Mouse (Mus musculus) midbrain, embryonic 12.5 days (tissue): ENCODE data around the gene Anapc2. TPM values are rescaled to one million over a fixed set of nuclear protein-coding genes. Genes with fewer than 3 reads are reported as not detected.
A peak's percentile ranks its signal among the peaks of the same experiment; 100 is the strongest.

Source experiments
- ATAC-seq: fragments of 200-750 bp; cut with Nextera tagmentation; 2 replicates; pipeline ENCODE4 v1.8.0; 2017; ENCODE audit warnings: low read depth, moderate TSS enrichment, moderate library complexity; ENCODE audit not compliant: low FRiP score
- H3K27ac ChIP-seq: fragments of 300-500 bp; sonication (generic); replicated peaks from 2 replicates; pipeline ENCODE4 v1.5.1; 2016; ENCODE audit warnings: mild to moderate bottlenecking
- H3K27me3 ChIP-seq: fragments of 300-500 bp; sonication (generic); 2 replicates; pipeline ENCODE4 v1.6.1; 2016; ENCODE audit warnings: mild to moderate bottlenecking
- H3K36me3 ChIP-seq: fragments of 300-500 bp; sonication (generic); 2 replicates; pipeline ENCODE4 v1.6.1; 2016
- H3K4me1 ChIP-seq: fragments of 300-500 bp; sonication (generic); 2 replicates; pipeline ENCODE4 v1.6.1; 2016
- H3K4me2 ChIP-seq: fragments of 300-500 bp; sonication (generic); replicated peaks from 2 replicates; pipeline ENCODE4 v1.6.1; 2016; ENCODE audit warnings: mild to moderate bottlenecking, moderate library complexity
- H3K4me3 ChIP-seq: fragments of 300-500 bp; sonication (generic); 2 replicates; pipeline ENCODE4 v1.5.1; 2016; ENCODE audit warnings: mild to moderate bottlenecking
- H3K9ac ChIP-seq: fragments of 300-500 bp; sonication (generic); replicated peaks from 2 replicates; pipeline ENCODE4 v1.6.1; 2016; ENCODE audit warnings: mild to moderate bottlenecking, moderate library complexity
- H3K9me3 ChIP-seq: fragments of 300-500 bp; sonication (generic); 2 replicates; pipeline ENCODE4 v1.6.1; 2016; ENCODE audit warnings: mild to moderate bottlenecking
- WGBS: fragments of 180-500 bp; shearing (Covaris S2); methylation state at CpG from one replicate; pipeline ENCODE4 v1.1.7; 2016; 5-methylcytosine and 5-hydroxymethylcytosine counted together
- polyA plus RNA-seq: library from polyadenylated mRNA; unstranded; fragments of >200 nt; fragmentation: Nextera tagmentation; extraction: Ambion mirVana; gene quantifications from 2 replicates; pipeline ENCODE4 v1.2.1, GENCODE M21; 2016

The Anapc2 gene
- 143 and 144 TPM in 2 replicates for polyA plus RNA-seq

DNA sequence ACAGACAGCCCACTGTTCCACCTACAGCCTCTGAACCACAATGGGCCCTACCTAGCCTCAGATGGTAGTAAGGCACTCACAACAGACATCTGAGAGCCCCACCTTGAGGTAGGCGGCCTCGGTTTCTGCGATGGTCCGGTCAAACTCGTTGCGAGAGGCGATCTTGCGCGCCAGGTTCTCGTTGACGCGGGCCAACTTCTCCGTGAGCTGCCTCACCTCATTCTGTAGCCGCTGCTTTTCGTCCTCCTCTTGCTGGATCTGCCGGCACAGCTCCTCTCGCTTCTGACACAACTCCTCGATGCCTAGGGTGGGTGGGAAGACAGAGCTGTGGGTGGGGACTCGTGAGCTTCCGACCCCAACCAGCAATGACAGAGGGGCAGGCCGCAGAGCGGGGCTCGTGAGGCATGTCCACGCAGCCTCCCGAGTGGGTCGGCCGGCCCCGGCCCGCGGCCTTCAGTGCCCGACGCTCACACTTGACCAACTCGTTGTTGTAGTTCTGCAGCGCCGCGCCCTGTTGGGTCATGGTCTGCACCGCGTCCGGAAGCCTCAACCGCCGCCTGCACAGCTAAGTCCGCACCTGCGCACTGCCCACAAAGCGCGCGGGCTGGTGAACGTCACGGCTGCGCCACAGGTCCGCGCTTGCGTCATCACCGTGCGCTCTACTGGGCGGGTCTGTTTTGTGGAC, at the start of gene Anapc2, which contains the start of gene Ssna1:
TSS of gene Anapc2 (plus strand) at position 652 of the 685 bp plus-strand sequence.
TSS of gene Ssna1 (minus strand) at position 612 of the 685 bp plus-strand sequence.
- peak within 1 kb of the TSS; percentile 84 for H3K9ac ChIP-seq
- under 1% methylated on average over 55 of the region's 55 CpGs for WGBS
- H3K9me3 ChIP-seq: no peaks in the 10 kb centered on the region
- H3K4me2 ChIP-seq: peak within 1 kb of the TSS; percentile 95
- no peaks in the 10 kb centered on the region for H3K27me3 ChIP-seq
- peaks cover 54% of the 10 kb centered on the region for H3K36me3 ChIP-seq
- ATAC-seq: peak; percentile 97
- peak within 1 kb of the TSS; percentile 78 for H3K27ac ChIP-seq
- H3K4me1 ChIP-seq: peaks cover 33% of the 10 kb centered on the region
- peak within 1 kb of the TSS; percentile 93 for H3K4me3 ChIP-seq

DNA sequence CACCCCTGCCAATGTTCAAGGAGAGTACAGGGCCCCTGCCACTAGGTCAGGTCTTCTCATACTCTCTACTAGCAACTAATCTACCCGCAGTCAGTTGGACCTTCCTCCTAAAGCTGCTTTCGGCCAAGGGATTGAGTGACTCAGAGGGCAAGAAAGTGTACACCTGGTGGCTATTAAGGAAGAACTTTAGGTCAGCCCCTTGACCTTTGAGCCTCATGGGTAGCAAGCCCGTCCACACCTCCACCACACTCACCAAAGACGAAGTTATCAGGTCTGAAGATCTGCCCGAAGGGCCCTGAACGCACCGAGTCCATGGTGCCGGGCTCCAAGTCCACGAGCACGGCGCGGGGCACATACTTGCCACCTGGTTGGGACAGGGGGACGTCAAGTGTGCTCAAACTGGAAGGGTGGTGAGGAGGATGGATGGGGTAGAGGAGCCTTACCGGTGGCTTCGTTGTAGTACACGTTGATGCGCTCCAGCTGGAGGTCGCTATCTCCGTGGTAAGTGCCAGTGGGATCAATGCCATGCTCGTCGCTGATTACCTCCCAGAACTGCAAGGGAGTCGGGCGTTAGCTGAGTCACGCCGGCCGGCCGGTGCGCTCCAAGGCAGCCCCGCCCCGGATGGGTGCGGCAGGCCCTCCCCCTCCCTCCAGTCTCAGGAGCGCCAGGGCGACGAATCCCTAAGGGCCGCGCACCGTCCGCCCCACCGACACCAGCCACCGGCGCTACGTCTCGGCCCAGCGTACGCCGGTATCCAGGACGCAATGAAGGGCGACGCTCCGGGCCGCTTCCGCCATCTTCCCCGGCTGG, 48.4 kb upstream of the Anapc2 start:
- Histone ChIP-seq H3K27me3 (no peaks in the 10 kb centered on the region), H3K4me3 (peak overlapping the region; percentile 72), H3K4me2 (peak overlapping the region; percentile 96), H3K27ac (peak overlapping the region; percentile 89), H3K36me3 (peaks cover 12% of the 10 kb centered on the region), H3K9ac (peak overlapping the region; percentile 81), H3K9me3 (no peaks in the 10 kb centered on the region), H3K4me1 (peaks cover 20% of the 10 kb centered on the region)
- WGBS: 2% methylated on average over 52 of the region's 53 CpGs
- peak; percentile 14 for ATAC-seq

GRCm38 (mm10) chr2:25224492-25224765, 47.8 kb upstream of the Anapc2 start, which contains the start of gene Tubb4b:
Gene Tubb4b, minus strand, starts transcription at chr2:25224702.
- ATAC-seq: no peak
- under 1% methylated on average over 17 of the region's 17 CpGs for WGBS

DNA sequence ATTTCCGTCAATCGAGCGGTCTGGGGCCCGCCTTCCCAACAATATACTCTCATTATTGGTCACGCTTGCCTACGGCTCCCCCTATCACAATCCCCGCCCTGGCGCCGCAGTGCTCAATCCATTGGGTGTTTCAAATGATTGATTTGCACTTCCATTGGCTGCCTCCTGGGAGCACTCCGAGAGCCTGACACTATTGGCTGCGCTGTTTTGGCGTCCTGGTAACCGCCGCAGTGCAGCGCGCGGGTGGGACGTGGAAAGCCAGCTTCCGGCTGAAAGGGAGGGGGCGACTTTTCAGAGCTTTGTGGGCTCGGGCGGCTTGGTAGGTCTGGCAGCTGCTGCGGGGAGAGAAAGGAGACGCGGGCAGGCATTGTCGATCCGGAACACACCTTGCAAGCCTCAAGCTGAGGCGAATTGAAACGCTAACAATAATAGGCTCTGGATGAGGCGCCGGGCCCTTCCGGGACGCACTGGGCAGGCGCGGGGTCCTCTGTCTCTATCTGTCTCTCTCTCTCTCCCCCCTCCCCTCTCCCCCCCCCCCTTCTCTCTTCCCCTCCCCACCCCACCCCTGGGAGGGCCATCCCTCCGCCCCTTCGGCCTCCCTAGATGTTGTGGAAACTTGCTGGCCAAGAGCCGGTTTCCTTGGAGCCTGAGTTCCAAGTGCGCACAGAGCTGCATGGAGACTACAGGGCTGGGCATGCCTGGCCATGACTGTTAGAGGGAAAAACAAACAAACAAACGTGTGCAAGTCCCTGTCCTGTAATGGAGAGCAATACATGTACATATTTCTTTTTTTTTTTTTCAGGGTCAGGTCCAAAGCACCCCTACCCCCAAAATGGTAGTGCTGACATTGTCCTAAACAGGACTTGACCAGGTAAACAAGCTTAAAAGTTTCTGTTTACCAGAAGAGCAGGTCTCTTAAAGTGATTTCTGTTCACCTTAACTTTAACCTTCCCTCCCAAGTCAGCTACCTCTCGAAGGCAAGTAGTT, 47.2 kb upstream of the Anapc2 start:
- Histone ChIP-seq H3K27ac (peak overlapping the region; percentile 97), H3K9ac (peak overlapping the region; percentile 60), H3K9me3 (no peaks in the 10 kb centered on the region), H3K4me1 (peaks cover 22% of the 10 kb centered on the region), H3K4me2 (peak overlapping the region; percentile 52), H3K36me3 (peaks cover 12% of the 10 kb centered on the region), H3K27me3 (peaks cover 11% of the 10 kb centered on the region), H3K4me3 (peak overlapping the region; percentile 72)
- peak; percentile 97 for ATAC-seq
- WGBS: 2% methylated on average over 39 of the region's 41 CpGs

More at GRCm38 (mm10) chr2:25224492-25224765, 47.8 kb upstream of the Anapc2 start, which contains the start of gene Tubb4b:
- peaks cover 22% of the 10 kb centered on the region for H3K4me1 ChIP-seq
- peak within 1 kb of the TSS; percentile 81 for H3K9ac ChIP-seq
- H3K36me3 ChIP-seq: peaks cover 12% of the 10 kb centered on the region
- peaks cover 5% of the 10 kb centered on the region; the same call in 1 of the 2 replicates for H3K27me3 ChIP-seq
- H3K4me2 ChIP-seq: peak within 1 kb of the TSS; percentile 96
- H3K9me3 ChIP-seq: no peaks in the 10 kb centered on the region
- H3K4me3 ChIP-seq: peak within 1 kb of the TSS; percentile 72
- H3K27ac ChIP-seq: peak within 1 kb of the TSS; percentile 97

- peak overlapping the region; percentile 97 for H3K27ac ChIP-seq
- ATAC-seq: no peak
- peak overlapping the region; percentile 52 for H3K4me2 ChIP-seq
- peaks cover 18% of the 10 kb centered on the region for H3K27me3 ChIP-seq
- H3K9ac ChIP-seq: peak overlapping the region; percentile 60; the same call in 1 of the 2 replicates
- WGBS: 74% methylated on average over 8 of the region's 8 CpGs
- H3K4me1 ChIP-seq: peaks cover 22% of the 10 kb centered on the region
- peaks cover 12% of the 10 kb centered on the region for H3K36me3 ChIP-seq
- H3K4me3 ChIP-seq: peak overlapping the region; percentile 72
- H3K9me3 ChIP-seq: no peaks in the 10 kb centered on the region
Observed at GRCm38 (mm10) chr2:25225811-25226379, 46.4 kb upstream of the Anapc2 start.

DNA sequence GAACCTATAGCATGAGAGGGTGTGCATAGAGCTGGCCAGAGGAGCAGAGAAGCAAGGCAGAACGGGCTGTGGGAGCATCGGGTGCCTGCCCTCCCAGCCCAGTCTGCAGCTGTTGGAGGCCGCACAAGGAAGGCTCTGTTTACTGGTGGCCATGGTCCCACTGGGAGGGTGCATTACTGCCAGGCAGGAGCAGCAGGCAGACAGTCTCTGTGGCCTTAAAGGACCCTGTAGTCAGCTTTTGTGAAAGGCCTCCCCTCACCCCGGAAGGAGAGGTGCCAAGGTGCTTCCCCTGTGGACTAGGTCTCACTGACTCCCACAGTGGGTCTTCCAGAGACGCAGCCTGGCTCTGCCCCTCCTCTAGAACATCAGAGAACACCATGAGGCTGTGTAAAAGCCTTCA, 45.4 kb upstream of the Anapc2 start:
- H3K4me1 ChIP-seq: peaks cover 22% of the 10 kb centered on the region
- no peak for ATAC-seq
- WGBS: 86% methylated on average over 5 of the region's 5 CpGs
- H3K27ac ChIP-seq: no peak overlapping the region
- H3K4me3 ChIP-seq: no peak overlapping the region
- H3K27me3 ChIP-seq: peaks cover 18% of the 10 kb centered on the region
- peaks cover 2% of the 10 kb centered on the region for H3K36me3 ChIP-seq
- H3K9me3 ChIP-seq: no peaks in the 10 kb centered on the region
- H3K4me2 ChIP-seq: no peak overlapping the region
- no peak overlapping the region for H3K9ac ChIP-seq

- WGBS: 88% methylated on average over 4 of the region's 4 CpGs
- ATAC-seq: no peak
Observed at GRCm38 (mm10) chr2:25227406-25227805, 44.9 kb upstream of the Anapc2 start.

DNA sequence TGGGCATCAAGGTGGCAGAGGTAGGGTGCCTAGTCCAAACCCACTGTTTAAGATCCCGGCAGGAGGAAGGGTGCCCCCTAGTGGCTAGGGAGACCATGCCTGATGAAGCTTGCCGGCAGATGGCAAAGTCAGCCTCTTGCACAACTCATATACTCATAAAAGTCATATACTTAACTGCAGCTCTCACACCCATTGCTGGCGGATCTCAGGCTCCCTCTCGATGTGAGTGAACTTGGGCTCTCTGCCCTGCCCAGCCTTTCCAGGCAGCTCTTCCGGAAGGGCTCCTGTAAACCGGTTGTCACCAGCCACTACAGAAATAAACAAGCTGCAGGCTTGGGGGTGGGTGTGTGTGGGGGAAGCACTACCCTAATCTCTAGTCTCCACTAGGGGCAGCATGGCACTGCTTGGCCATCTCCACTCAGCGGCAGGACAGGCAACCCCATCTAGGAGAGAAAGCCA, 43.8 kb upstream of the Anapc2 start:
- Histone ChIP-seq H3K4me3 (peak overlapping the region; percentile 6; the same call in 1 of the 2 replicates), H3K27me3 (peaks cover 21% of the 10 kb centered on the region), H3K27ac (peak overlapping the region; percentile 44; the same call in 1 of the 2 replicates), H3K36me3 (no peaks in the 10 kb centered on the region), H3K9ac (no peak overlapping the region), H3K9me3 (no peaks in the 10 kb centered on the region), H3K4me2 (peak overlapping the region; percentile 34), H3K4me1 (peaks cover 15% of the 10 kb centered on the region)
- ATAC-seq: no peak
- WGBS: 0% methylated on average over 7 of the region's 7 CpGs

More at GRCm38 (mm10) chr2:25227406-25227805, 44.9 kb upstream of the Anapc2 start:
- H3K4me2 ChIP-seq: no peak overlapping the region
- no peaks in the 10 kb centered on the region for H3K9me3 ChIP-seq
- H3K4me3 ChIP-seq: no peak overlapping the region
- peaks cover 22% of the 10 kb centered on the region for H3K4me1 ChIP-seq
- no peaks in the 10 kb centered on the region for H3K36me3 ChIP-seq
- peaks cover 20% of the 10 kb centered on the region for H3K27me3 ChIP-seq
- no peak overlapping the region for H3K27ac ChIP-seq
- no peak overlapping the region for H3K9ac ChIP-seq

GRCm38 (mm10) chr2:25228995-25229530, 43.2 kb upstream of the Anapc2 start:
- H3K36me3 ChIP-seq: no peaks in the 10 kb centered on the region
- peaks cover 21% of the 10 kb centered on the region for H3K27me3 ChIP-seq
- no peak for ATAC-seq
- 0 out of 2 replicates have a peak overlapping the region, but pooled peaks have one; percentile 44 for H3K27ac ChIP-seq
- H3K4me3 ChIP-seq: no peak overlapping the region
- H3K9ac ChIP-seq: no peak overlapping the region
- 70% methylated on average over 6 of the region's 6 CpGs for WGBS
- peak overlapping the region; percentile 34; the same call in 1 of the 2 replicates for H3K4me2 ChIP-seq
- no peaks in the 10 kb centered on the region for H3K9me3 ChIP-seq
- peaks cover 11% of the 10 kb centered on the region for H3K4me1 ChIP-seq

- H3K4me2 ChIP-seq: no peak overlapping the region
- no peak overlapping the region for H3K9ac ChIP-seq
- H3K9me3 ChIP-seq: no peaks in the 10 kb centered on the region
- no peaks in the 10 kb centered on the region for H3K36me3 ChIP-seq
- H3K27me3 ChIP-seq: peaks cover 21% of the 10 kb centered on the region
- H3K4me3 ChIP-seq: no peak overlapping the region
- WGBS: 88% methylated on average over 5 of the region's 5 CpGs
- no peak overlapping the region for H3K27ac ChIP-seq
- no peak for ATAC-seq
- peaks cover 11% of the 10 kb centered on the region for H3K4me1 ChIP-seq
Observed at GRCm38 (mm10) chr2:25229582-25229981, 42.7 kb upstream of the Anapc2 start.
